Mouse (Mus musculus) forebrain, embryonic 14.5 days (tissue): Measurements from ENCODE around the gene 1700013G24Rik. TPM values are rescaled to one million over a fixed set of nuclear protein-coding genes. Genes with fewer than 3 reads are reported as not detected.

Source experiments
- ATAC-seq: fragments of 200-750 bp; cut with Nextera tagmentation; 2 replicates; pipeline ENCODE4 v1.8.0; 2017; ENCODE audit warnings: mild to moderate bottlenecking, moderate library complexity
- DNase-seq: peaks from one replicate; pipeline ENCODE4 v3.0.0-alpha.2; 2015; ENCODE audit warnings: low spot score
- H3K27ac ChIP-seq: fragments of 300-500 bp; sonication (generic); 2 replicates; pipeline ENCODE4 v1.5.1; 2014; ENCODE audit warnings: low read depth, mild to moderate bottlenecking, control low read depth, low read length, moderate library complexity
- H3K27me3 ChIP-seq: fragments of 300-500 bp; sonication (generic); replicated peaks from 2 replicates; pipeline ENCODE4 v1.6.1; 2014; ENCODE audit warnings: low read length, control low read depth, mixed read lengths; ENCODE audit not compliant: control insufficient read depth, insufficient read depth
- H3K36me3 ChIP-seq: fragments of 300-500 bp; sonication (generic); 2 replicates; pipeline ENCODE4 v1.6.1; 2014; ENCODE audit warnings: low read length, control low read depth; ENCODE audit not compliant: control insufficient read depth, insufficient read depth
- H3K4me1 ChIP-seq: fragments of 300-500 bp; sonication (generic); 2 replicates; pipeline ENCODE4 v1.6.1; 2014; ENCODE audit warnings: antibody characterized with exemption, low read length, control low read depth; ENCODE audit not compliant: control insufficient read depth, insufficient read depth
- H3K4me2 ChIP-seq: fragments of 300-500 bp; sonication (generic); 2 replicates; pipeline ENCODE4 v1.6.1; 2014; ENCODE audit warnings: mild to moderate bottlenecking, control low read depth, low read length
- H3K4me3 ChIP-seq: fragments of 300-500 bp; sonication (generic); 2 replicates; pipeline ENCODE4 v1.5.1; 2014; ENCODE audit warnings: low read depth, low read length, control low read depth
- H3K9ac ChIP-seq: fragments of 300-500 bp; sonication (generic); 2 replicates; pipeline ENCODE4 v1.6.1; 2014; ENCODE audit warnings: mild to moderate bottlenecking, low read length, control low read depth, moderate library complexity
- H3K9me3 ChIP-seq: fragments of 300-500 bp; sonication (generic); replicated peaks from 2 replicates; pipeline ENCODE4 v1.6.1; 2016; ENCODE audit warnings: low read length, control low read depth, mixed read lengths; ENCODE audit not compliant: control insufficient read depth
- WGBS: fragments of 180-500 bp; shearing (Covaris S2); extraction: QIAGEN DNeasy Blood & Tissue Kit; methylation state at CpG from one replicate; pipeline ENCODE4 v1.1.7; 2014; 5-methylcytosine and 5-hydroxymethylcytosine counted together
- polyA plus RNA-seq: library from polyadenylated mRNA; unstranded; fragments of >200 nt; fragmentation: Nextera tagmentation; extraction: Ambion mirVana; gene quantifications from 2 replicates; pipeline ENCODE4 v1.2.1, GENCODE M21; 2014

The 1700013G24Rik gene
- polyA plus RNA-seq, 1 experiment from 2014 or later = not detected

DNA sequence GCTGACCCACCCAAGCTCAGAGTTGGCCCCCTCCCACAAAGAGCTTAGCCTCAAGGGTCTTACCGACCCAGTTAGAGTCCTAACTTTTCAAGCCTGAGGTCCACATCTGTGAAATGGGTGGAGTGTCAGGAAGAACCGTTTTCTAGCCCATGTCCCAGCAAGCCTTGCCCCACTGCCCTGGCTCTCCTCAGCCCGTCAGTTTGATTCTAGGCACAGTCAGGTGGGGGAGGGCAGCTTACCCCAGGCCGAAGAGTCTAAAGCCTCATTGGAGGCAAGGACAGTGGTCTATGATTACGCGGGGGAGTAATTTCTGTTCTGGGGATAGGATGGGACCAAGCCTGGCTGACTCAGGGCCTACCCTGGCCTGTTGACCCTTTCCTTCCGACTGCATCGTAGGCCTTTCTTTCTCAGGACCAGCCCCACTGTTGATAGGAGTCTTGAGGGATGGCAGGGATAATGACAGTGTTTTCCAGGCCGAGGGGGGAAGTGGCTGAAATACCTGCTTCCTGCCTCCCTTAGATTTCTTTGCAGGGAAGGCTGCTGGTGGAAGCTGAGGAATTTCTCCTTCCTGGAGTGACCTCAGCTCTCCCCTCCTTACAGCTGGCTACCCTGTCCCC is 17.7 kb downstream of the 1700013G24Rik start:
- H3K4me3 ChIP-seq = no peak overlapping the region
- no peak for DNase-seq
- H3K27ac ChIP-seq = no peak overlapping the region
- no peak for ATAC-seq
- WGBS = 73% methylated on average over 9 of the region's 9 CpGs
- H3K36me3 ChIP-seq = no peaks in the 10 kb centered on the region
- H3K9ac ChIP-seq = no peak overlapping the region
- H3K4me1 ChIP-seq = peaks cover 13% of the 10 kb centered on the region
- no peaks in the 10 kb centered on the region for H3K27me3 ChIP-seq
- no peaks in the 10 kb centered on the region for H3K9me3 ChIP-seq
- no peak overlapping the region for H3K4me2 ChIP-seq

DNA sequence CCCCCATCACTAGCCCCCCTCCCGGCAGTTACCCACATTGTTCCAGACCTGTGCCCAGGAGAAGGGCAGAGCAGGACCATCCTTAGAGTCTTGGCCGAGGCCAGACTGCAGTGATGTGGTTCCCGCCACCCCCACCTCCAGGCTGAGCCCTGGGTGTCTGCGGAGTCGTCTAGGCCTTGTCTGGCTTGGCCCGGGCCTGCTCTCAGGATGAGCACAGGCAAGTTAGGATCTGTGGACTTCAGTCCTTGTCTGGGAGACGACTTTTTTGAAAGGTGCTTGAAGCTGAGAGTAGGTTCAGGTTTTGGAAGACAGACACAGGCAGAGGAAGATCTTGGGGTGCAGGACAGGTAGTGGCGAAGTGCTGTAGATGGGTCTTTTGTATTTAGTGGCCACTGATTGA is 18.2 kb downstream of the 1700013G24Rik start:
- no peak for DNase-seq
- Histone ChIP-seq H3K36me3 (no peaks in the 10 kb centered on the region), H3K9ac (no peak overlapping the region), H3K27ac (no peak overlapping the region), H3K4me1 (peaks cover 13% of the 10 kb centered on the region), H3K4me2 (no peak overlapping the region), H3K9me3 (no peaks in the 10 kb centered on the region), H3K4me3 (no peak overlapping the region), H3K27me3 (no peaks in the 10 kb centered on the region)
- 74% methylated on average over 8 of the region's 8 CpGs for WGBS
- ATAC-seq = no peak

DNA sequence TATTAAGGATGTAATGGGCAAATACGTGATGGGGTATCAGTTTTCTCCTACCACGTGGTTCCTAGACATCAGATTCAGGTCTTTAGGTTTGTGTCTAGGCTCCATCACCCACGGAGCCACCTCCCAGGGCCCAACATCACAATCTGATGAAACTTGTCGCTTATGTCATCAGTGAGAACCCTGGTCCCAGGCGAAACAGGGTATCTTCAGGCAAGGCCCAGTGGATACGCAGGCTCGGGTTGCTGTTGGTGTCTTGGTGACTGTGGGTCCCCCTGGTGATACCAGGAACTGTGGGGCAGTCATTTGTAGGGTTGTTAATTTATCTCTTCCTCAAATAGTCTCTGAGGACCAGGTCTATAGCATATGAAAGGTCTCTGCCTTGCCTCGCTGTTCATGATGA is 20.2 kb downstream of the 1700013G24Rik start:
- ATAC-seq (no peak), DNase-seq (no peak)
- Histone ChIP-seq H3K4me2 (no peak overlapping the region), H3K27ac (no peak overlapping the region), H3K4me1 (peaks cover 14% of the 10 kb centered on the region), H3K27me3 (no peaks in the 10 kb centered on the region), H3K9ac (no peak overlapping the region), H3K9me3 (no peaks in the 10 kb centered on the region), H3K36me3 (no peaks in the 10 kb centered on the region), H3K4me3 (no peak overlapping the region)
- WGBS = 94% methylated on average over 8 of the region's 8 CpGs

DNA sequence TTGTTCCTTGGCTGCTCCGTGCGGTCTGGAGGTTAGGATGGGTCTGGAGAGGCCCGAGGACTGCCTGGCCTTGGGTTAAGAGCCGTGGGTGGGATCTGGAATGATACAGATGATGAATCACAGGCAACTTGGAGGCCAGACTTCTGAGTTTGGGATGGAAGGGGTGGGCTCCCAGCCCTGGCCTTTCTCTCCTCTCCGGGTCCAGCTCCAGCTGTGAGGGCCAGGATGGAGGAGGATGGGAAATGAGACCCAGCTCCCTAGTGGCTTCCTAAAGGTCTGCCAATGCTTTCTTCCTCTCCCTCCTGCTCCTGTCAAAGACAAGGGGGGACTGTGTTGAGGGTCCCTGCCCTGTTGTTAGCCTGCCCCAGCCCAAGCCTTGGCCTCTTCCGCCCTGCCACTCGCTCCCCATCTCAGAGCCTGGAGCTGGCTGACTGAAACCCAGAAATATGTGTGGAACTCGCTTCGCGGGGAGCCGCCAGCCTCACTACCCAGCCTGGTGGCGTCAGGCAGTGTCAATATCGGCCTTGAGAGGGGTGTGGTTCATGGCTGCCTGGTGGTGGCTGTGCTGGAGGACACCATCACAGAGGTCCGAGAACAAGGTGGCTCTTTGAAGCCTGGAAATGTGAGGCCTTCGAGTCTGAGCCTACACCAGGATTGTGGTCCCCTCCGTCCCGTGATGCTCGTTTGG is 20.8 kb downstream of the 1700013G24Rik start:
- no peak overlapping the region for H3K4me3 ChIP-seq
- no peaks in the 10 kb centered on the region for H3K36me3 ChIP-seq
- no peak overlapping the region for H3K4me2 ChIP-seq
- no peak overlapping the region for H3K9ac ChIP-seq
- ATAC-seq (no peak), DNase-seq (no peak)
- H3K27ac ChIP-seq = no peak overlapping the region
- no peaks in the 10 kb centered on the region for H3K27me3 ChIP-seq
- WGBS = 82% methylated on average over 18 of the region's 18 CpGs
- no peaks in the 10 kb centered on the region for H3K9me3 ChIP-seq
- peaks cover 14% of the 10 kb centered on the region for H3K4me1 ChIP-seq

DNA sequence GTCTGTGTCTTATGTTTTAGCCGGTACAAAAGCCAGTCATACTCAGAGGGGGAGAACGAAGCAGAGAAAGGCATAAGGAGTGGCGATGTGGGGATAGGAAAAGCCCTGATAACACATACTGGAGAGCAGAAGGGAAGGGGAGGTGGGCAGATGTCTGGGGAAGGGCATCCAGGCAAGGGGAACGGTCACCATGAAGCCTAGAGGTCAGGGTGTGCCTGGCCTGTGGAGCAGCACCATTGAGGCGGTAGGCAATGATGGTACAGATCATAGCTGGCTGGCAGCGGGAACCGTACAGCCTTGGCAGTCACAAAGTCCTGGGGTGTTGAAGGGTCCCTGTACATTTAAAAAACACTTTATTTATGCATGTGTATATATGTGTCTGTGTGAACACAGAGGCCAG is 21.6 kb downstream of the 1700013G24Rik start:
- Histone ChIP-seq H3K4me3 (no peak overlapping the region), H3K36me3 (no peaks in the 10 kb centered on the region), H3K9me3 (no peaks in the 10 kb centered on the region), H3K9ac (no peak overlapping the region), H3K27ac (no peak overlapping the region), H3K4me2 (no peak overlapping the region), H3K4me1 (peaks cover 8% of the 10 kb centered on the region; the same call in 1 of the 2 replicates), H3K27me3 (no peaks in the 10 kb centered on the region)
- 95% methylated on average over 7 of the region's 7 CpGs for WGBS
- ATAC-seq = no peak
- no peak for DNase-seq

DNA sequence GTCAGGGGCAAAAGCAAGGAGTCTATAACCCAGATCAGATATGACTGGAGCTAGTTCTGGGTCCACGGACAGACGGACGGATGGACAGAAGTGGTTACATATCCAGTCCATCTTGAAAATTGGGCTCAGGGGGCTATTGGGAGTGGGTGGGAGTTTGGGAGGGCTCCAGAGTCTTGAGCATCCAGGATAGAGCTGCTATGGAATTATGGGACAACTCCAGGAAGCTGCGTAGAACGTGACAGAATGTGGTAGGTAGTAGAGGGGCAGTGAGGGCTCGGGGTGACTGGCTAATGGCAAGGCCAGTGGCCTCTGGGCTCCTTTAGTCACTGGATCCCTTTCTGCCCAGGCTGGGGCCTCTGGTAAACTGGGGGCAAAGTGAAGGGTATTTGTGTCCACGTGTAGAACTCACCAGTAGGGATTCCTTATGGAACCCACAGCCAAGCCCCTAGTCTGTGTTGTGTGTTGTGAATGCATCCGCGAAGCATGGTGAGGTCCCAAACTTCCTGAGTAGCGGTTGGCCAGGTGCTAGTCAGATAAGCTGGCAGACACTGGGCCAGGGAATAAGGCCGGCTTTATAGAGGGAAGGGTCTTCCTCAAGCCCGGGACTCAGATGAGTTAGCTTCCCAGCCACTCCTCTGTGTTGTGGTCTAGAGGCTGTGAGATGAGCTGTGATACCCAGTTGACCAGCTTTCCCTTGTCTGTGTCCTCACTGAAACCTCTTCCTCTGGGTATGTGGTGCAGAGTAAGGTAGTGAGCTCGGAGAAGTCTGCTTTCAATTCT is 22.4 kb downstream of the 1700013G24Rik start:
- no peaks in the 10 kb centered on the region for H3K9me3 ChIP-seq
- peaks cover 11% of the 10 kb centered on the region; the same call in 1 of the 2 replicates for H3K4me1 ChIP-seq
- H3K27me3 ChIP-seq = no peaks in the 10 kb centered on the region
- no peak for ATAC-seq
- H3K36me3 ChIP-seq = no peaks in the 10 kb centered on the region
- WGBS = 87% methylated on average over 13 of the region's 13 CpGs
- no peak overlapping the region for H3K27ac ChIP-seq
- no peak for DNase-seq
- H3K4me2 ChIP-seq = no peak overlapping the region
- no peak overlapping the region for H3K9ac ChIP-seq
- H3K4me3 ChIP-seq = no peak overlapping the region

DNA sequence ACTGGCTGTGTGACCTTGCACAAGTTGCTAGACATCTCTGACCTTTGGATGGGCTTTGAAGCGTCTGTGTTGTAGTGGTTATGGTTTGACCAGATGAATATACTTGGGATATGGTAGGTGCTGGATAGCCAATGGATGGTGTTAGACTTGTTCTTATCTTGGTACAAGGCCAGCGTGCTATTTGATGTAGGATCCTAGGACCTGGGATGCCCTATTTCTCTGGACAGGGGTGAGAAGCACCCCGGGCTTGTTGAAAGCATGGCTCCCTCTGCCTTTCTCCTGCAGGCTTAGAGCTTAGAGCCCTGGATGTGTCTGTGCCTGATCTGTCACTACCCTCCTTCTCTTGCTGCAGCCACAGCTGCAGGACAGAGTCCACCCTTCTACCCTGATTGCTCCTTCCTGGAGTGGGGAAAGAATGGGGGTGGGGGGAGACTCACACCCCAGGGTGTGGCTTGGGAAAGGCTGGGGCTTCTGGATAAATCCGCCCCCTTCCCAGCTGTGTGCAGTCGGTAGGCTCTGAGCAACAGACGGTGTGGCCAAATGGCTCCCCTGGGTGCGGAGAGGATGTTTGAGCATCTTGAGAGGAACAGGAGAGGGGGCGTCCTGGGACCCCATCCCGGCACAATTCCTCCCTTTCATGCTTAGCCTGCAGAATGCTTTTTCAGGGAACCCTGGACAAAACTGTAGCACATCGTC is 23.1 kb downstream of the 1700013G24Rik start:
- ATAC-seq (no peak), DNase-seq (no peak)
- H3K4me2 ChIP-seq = 0 out of 2 replicates have a peak overlapping the region, but pooled peaks have one; percentile 4
- no peaks in the 10 kb centered on the region for H3K9me3 ChIP-seq
- WGBS = 39% methylated on average over 10 of the region's 10 CpGs
- H3K9ac ChIP-seq = no peak overlapping the region
- peaks cover 11% of the 10 kb centered on the region; the same call in 1 of the 2 replicates for H3K4me1 ChIP-seq
- no peak overlapping the region for H3K27ac ChIP-seq
- H3K36me3 ChIP-seq = no peaks in the 10 kb centered on the region
- no peaks in the 10 kb centered on the region for H3K27me3 ChIP-seq
- H3K4me3 ChIP-seq = no peak overlapping the region

DNA sequence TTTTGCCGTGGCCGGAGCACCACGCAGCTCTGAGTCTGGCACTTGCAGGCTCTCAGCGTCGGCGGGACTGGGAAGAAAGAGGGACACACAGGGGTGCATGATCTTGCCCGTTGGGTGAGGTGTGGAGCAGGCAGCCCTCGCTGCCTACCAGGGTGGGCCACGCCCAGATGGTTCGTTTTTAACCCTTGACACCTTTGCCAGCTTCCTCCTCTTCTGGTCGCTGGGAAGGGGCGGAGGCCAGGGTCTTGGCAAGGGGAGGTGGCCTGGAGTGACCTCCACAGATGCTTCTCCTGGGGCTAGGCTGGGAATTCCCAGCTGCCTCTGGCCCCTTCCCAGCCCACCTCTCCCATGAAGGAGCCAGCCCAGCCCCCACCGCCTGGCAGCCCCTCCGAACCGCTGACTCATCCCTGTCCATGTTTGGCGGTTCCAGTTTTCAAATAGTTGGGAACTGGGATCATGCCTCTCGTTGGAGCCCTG is 23.7 kb downstream of the 1700013G24Rik start:
- DNase-seq = no peak
- no peak for ATAC-seq
- Histone ChIP-seq H3K27me3 (no peaks in the 10 kb centered on the region), H3K36me3 (no peaks in the 10 kb centered on the region), H3K4me3 (no peak overlapping the region), H3K4me1 (peaks cover 11% of the 10 kb centered on the region; the same call in 1 of the 2 replicates), H3K4me2 (0 out of 2 replicates have a peak overlapping the region, but pooled peaks have one; percentile 4), H3K9me3 (no peaks in the 10 kb centered on the region), H3K27ac (no peak overlapping the region), H3K9ac (no peak overlapping the region)
- 24% methylated on average over 17 of the region's 17 CpGs for WGBS
